Mouse (Mus musculus) 3T3-L1 (cell line): ENCODE data around the gene Nkg7.

Experiments used
- DNase-seq: peaks from one replicate; pipeline ENCODE4 v3.0.0-alpha.2; 2015; ENCODE audit warnings: low read depth, low spot score

The Nkg7 gene

DNA sequence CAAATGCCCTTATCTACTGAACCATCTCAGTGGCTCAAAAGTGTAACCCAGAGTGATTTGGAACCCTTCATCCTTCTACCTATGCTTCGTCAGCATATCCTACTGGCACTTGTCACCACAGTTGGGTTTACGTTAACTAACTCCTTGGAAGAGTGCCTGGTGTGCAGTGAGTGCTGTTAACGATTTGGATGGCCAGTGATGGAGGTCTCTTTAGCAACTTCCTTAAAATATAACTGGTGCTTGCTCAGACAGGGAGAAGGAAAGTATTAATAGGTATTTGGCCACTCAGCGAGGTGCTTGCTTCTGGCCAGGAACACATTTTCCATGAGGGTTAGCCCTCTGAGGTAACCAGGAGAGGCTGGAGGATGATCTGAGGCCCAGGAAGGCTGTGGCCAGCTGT is 10.9 kb downstream of the Nkg7 start:
- no peak for DNase-seq

DNA sequence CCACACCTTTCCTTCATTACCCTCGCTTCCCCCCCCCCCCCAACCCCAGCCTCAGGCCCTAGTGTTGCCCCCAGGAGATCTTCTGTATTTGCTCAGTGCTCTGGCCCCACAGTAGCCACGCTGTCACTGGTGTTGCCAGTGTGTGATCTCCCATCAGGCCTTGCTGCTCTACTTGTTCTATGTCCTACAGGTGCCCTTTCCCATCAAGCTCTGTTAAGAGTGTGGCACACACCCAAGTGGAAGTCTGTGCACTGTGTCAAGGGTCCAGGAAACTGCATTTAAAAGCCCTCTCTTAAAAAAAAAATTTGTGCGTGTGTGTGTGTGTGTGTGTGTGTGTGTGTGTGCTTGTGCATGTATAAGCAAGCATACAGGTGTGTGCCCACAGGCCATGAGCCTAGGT is 11.4 kb downstream of the Nkg7 start:
- no peak for DNase-seq

DNA sequence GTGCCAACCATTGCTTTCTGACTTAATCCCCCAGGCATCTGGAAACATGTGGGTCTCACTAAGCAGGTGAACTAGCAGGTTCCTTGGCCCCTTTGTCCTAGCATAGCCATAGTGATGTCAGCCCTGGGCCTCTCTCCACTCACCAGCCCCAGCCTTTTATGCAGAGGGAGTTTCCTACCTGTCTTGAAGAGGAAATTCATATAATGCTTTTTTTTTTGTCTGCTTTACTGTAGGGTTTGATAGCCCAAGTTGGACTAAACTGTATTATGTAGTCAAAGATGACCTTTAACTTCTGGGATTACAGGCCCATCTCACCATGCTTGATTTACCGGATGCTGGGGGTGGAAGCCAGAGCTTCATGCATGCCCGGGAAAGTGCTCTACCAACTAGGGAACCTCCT is 12.9 kb downstream of the Nkg7 start:
- no peak for DNase-seq

DNA sequence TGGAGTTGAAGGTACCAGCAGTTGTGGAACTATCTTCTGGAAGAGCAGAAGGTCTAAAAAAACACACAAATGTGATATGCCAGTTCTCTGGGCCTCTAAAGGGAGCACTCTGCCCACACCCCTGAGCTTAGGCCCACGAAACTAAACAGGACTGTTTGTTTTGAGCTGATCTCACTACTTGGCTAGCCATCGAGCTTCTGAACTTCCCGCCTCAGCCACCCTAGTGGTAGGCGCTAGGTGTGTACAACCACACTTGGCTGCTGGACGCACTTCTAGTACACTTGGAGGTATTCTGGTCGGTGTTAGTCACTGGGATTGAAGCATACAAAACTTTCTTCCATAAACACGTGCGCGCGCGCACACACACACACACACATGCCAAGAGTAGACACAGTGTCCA is 14.9 kb downstream of the Nkg7 start:
- DNase-seq: no peak

DNA sequence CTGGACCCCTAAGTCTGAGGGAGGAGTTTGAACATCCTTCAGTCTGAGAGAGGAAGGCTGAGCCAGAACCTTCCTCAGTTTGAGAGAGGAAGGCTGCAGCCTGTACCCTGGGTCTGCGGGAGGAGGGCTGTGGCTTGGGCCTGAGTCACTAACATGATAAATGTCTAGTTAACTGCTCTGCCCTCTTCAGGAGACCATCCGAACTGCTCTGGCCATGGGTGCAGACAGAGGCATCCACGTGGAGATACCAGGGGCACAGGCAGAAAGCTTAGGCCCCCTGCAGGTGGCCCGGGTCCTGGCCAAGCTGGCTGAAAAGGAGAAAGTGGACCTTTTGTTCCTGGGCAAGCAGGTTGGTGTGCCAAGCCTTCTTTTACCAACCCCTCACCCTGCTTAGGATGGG is 15.7 kb downstream of the Nkg7 start:
- DNase-seq: peak; percentile 62

DNA sequence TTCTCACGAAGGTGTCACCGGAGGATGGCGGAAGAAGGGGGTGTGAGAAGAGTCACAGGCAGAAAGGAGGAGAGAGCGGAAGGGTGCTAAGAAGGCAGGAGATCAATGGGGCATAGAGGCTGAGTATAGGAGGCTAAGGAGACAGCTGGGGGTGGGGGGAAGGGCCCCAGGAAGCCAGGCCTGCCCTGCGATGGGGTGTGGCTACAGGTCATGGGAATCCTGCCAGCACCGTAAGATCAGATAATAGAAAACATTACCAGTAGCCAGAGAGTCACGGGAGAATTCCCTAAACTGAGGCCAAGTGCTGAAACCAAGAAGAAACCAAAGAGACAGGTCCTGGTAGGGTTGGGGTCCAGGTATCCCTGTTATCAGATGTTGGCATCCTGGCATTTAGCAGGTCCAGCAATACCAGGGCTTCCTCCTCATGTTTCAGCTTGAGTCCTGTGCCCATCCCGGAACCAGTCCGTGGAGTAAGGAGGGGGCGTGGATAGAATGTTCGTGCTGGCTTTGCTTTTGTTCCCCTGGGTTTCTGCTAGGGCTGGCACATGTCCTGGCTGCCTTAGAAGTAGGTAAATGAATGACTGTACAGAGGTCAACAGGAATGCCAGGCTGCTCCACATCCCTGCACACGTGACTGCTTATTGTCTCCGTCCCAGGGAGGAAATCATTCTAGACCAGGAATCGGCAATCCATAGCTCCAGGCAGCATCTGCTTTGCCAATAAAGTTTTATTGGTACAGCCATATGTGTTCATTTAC is 16.9 kb downstream of the Nkg7 start:
- no peak for DNase-seq

DNA sequence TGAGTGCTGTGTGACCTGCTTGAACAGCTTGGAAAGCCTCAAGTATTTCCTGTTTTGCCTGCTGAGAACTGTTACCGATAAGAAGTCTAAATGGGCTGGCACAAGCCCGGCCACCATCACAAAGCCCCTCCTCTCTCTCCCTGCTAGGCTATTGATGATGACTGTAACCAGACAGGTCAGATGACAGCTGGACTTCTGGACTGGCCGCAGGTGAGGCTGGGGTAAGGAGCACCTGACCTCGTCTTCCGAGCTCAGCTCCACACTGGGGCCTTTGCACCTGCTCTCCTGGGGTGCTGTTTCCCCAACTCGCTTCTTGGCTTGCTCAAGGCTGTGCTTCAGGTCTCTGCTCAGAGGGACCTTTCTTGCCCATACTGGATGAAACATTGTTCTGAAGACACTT is 17.5 kb downstream of the Nkg7 start:
- no peak for DNase-seq

DNA sequence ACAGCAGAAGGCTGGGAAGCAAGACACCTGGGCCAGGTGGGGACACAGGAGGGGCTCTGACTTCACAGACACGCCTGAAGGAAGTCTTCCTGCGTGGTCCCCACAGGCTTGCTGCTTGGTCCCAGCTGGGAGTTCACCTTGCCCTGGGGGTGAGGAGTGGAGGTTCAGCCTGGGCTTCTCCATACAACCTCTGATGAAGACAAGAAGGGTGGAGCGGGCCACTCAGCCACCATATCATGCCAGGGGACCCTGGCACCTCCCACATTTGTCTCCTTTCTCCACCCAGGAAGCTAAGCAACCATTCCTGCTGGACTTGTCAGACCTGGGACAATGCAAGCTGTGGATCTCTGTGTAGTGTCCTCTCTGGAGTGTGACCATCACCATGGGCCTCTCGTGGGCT is 26.0 kb downstream of the Nkg7 start, which contains the start of gene Vsig10l:
Gene Vsig10l (plus strand): TSS at position 301 of the 400 bp plus-strand sequence.
- no peak for DNase-seq

DNA sequence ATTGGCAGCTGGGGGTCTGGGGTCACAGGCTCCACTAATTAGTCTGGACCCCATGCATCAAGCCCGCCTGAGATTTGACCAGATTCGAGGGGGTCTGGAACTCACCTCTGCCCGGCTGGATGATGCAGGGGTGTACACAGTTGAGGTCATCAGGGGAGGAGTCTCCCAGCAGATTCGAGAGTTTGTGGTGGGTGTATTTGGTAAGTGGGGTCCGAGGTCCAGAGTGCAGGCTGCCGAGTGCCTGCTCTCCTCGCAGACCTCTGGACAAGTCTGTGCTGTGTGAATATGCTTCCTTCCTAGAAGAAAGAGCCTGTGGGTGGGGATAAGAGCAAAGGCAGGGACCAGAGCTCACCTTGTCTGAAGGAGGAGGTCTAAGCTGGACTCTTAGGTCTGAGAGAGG is 27.1 kb downstream of the Nkg7 start:
- DNase-seq: no peak

DNA sequence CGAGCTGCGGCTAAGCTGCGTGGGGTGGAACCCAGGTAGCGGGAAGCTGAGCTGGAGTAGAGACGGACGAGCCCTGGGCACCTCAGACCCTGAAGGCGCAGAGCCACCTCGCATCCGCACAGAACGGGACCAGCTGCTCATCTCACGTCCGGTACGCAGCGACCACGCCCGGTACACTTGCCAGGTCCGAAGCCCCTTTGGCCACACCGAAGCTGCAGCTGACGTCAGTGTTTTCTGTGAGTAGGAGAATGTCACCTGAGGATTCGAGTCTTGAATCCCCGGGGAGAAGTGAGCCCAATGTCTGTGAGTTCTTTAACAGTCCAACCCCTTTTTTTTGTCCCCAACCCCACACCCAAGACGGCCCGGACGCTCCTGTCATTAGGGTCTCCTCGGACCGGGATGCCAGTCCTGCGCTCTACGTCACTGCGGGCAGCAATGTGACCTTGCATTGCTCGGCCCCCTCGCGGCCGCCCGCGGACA is 28.0 kb downstream of the Nkg7 start:
- no peak for DNase-seq

DNA sequence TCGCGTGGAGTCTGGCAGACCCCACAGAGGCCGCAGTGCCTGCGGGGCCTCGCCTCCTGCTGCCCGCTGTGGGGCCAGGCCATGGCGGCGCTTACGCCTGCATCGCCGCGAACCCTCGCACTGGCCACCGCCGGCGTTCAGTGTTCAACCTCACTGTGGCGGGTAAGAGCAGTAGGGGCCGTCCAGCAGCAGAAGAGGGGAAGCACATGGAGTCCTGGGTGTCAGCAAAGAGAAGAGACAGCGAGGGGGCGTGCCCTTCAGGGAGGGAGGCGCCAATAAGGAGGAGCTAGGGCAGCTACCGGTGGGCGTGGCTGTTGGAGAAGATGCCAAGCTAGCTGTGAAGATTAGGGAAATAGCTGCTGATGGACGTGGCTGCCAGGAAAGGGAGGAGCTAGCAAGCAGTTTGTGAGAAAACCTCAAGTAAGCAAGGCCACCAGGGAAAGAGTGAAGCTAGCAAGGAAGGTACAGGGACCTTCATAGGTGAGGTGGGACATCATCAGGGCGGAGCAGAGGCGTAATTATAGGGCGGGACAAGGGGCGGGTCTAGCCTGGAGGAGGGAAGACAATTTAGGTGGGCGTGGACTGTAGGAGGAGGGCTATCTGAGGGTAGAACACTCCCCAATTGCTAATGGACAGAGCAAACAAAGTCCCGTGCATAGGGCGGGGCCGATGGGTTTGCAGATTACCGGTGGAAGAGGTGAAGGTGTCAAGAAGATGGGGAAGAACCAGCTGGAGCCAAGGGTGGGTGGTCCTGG is 28.6 kb downstream of the Nkg7 start:
- DNase-seq: peak; percentile 93

DNA sequence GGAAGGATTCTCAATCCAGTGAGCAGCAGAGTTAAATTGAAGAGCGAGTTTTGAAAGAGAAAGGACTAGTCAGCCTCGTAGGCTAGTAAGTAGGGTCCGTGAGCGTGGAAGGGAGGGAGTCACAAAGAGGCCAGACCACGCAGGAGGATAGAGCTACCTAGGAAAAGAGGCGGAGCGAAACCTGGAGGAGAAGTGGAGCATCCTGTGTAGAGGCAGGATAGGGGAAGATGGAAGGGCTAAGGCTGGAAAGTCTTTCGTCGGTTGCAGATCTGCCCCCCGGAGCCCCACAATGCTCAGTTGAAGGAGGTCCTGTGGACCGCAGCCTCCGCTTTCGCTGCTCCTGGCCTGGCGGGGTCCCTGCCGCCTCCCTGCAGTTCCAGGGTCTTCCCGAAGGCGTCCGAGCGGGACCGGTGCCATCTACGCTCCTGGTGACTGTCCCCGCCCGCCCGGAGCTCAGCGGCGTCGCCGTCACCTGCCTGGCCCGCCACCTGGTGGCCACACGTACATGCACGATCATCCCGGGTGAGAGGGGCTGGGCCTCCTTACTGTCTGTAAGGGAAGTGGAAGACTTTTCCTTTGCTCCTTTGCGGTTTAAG is 29.3 kb downstream of the Nkg7 start:
- DNase-seq: peak; percentile 79

DNA sequence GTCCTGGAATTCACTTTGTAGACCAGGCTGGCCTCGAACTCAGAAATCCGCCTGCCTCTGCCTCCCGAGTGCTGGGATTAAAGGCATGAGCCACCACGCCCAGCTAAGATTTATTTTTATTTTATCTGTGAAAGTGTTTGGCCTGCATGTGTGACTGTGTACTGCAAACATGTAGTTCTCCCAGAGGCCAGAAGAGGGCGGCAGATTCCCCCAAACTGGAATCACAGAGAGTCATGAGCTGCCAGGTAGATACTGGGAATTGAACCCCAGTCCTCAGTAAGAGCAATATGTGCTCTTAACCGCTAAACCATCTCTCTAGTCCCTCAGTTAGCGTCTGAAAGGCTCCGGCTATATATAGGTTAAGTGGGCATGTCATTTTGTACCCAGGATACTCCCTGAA is 33.5 kb downstream of the Nkg7 start:
- peak; percentile 72 for DNase-seq

DNA sequence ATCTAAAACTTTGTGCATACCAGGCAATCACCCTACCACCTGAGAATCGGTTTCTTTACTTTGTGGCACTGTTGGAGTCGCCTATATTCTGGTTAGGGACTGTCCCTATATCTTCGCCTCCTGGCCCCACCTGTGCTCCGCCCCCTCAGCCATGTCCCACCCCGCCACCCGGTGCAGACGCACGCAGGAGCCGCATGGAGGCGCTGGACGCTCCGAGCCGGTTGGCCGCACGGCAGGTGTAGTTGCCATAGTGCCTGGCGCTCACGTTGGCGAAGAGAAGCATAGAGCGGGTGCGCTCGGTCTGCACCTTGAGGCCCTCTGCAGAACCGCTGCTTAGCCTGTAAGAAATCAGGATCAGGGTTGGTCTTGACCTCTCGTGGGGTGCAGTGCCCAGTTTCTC is 38.8 kb downstream of the Nkg7 start:
- DNase-seq: no peak

DNA sequence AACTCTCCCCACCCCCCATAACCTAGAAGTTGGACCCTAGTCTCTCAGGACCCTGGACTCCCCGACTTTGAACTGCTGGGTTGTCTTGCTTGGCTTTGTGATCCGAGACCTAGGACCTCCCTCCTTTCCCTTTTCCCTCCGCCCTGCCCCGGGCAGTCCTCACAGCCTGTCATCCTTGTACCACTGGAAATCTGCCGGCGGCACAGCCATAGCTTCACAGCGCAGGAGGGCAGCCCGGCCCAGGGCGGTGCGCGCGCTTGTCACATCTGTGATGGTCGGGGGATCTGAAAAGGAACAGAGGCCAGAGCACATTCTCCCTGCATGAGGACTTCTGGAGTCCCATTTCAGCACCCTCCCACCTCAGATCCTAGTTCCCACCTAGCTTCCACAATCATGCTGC is 39.5 kb downstream of the Nkg7 start:
- no peak for DNase-seq

DNA sequence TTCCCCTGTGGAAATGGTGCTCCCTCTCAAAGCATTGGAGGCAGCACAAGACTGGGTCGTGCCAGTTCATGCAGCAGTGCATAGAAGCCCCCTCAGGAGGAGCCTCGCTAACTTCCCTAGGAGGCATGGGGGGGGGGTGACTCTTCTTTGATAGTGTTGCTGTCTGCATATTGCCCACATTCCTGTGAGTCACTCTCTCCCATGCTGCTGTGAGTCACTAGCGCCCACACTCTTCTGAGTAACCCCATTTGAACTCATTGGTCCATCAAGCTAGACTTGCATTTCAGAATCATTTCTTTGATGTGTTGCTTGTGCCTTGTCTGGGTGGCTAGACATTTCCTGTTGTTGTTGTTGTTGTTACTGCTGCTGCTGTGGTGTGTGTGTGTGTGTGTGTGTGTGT is 44.3 kb downstream of the Nkg7 start:
- DNase-seq: peak; percentile 87

DNA sequence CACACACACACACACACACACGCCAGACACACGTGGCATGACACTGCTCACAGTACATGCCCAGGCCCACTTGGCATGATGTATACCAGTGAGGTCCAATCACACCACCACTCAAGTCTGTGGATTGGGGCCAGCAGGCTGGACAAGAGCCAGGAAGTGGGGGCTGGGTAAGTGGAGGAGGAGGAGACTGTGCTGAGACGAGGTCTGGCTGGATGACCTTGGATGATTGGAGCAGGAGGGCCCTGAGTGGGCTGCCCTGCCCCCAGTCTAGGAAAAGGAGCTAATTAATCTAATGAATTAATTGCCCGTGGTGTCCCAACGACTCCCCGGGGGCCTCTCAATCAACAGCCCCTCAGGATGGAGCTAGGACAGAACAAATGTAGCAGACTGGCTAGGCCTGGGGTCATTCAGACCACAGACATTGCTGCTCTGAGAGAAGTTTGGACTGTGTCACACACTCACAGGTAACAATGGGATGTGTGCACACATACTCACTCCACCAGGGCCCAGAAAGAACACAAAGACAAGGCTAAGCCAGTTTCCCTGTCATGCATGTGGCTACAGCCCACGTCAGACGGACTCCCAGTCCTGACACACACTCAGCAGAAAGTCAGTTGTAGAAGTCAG is 45.3 kb downstream of the Nkg7 start:
- DNase-seq: no peak

DNA sequence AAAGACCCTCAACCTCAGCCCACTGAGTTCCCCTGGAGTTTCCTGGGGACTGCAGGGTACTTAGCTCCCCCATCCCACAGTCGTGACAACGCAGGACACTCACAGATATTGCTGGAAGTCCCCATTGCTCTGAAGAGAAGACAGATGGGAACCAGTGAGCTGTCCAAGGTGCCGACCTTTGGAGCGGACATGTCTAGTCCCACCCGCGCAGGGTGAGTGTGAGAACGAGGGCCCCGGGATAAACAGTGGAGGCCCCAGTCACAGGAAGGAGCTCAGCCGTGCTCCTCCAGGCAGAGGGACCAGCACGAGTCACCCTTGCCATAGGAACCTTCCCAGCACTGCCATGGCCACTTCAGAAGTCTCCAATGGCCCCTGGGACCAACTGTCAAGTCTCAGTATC is 46.4 kb downstream of the Nkg7 start:
- peak; percentile 41 for DNase-seq
